Mouse (Mus musculus) neural tube, embryonic 15.5 days (tissue): ENCODE data around the gene Dnah3. TPM values are rescaled to one million over a fixed set of nuclear protein-coding genes. Genes with fewer than 3 reads are reported as not detected.

Experiments
- ATAC-seq: fragments of 200-750 bp; cut with Nextera tagmentation; 2 replicates; pipeline ENCODE4 v1.8.0; 2017; ENCODE audit warnings: mild to moderate bottlenecking, moderate TSS enrichment, moderate library complexity; ENCODE audit not compliant: low FRiP score
- H3K27ac ChIP-seq: fragments of 300-500 bp; sonication (generic); replicated peaks from 2 replicates; pipeline ENCODE4 v1.5.1; 2015; ENCODE audit warnings: mild to moderate bottlenecking, inconsistent platforms
- H3K27me3 ChIP-seq: fragments of 300-500 bp; sonication (generic); replicated peaks from 2 replicates; pipeline ENCODE4 v1.6.1; 2015; ENCODE audit warnings: inconsistent platforms
- H3K36me3 ChIP-seq: fragments of 300-500 bp; sonication (generic); 2 replicates; pipeline ENCODE4 v1.6.1; 2015; ENCODE audit warnings: inconsistent platforms
- H3K4me1 ChIP-seq: fragments of 300-500 bp; sonication (generic); 2 replicates; pipeline ENCODE4 v1.6.1; 2015; ENCODE audit warnings: inconsistent platforms
- H3K4me2 ChIP-seq: fragments of 300-500 bp; sonication (generic); 2 replicates; pipeline ENCODE4 v1.6.1; 2015; ENCODE audit warnings: inconsistent platforms, mild to moderate bottlenecking, moderate library complexity
- H3K4me3 ChIP-seq: fragments of 300-500 bp; sonication (generic); replicated peaks from 2 replicates; pipeline ENCODE4 v1.5.1; 2015; ENCODE audit warnings: mild to moderate bottlenecking, inconsistent platforms
- H3K9ac ChIP-seq: fragments of 300-500 bp; sonication (generic); replicated peaks from 2 replicates; pipeline ENCODE4 v1.6.1; 2015; ENCODE audit warnings: mild to moderate bottlenecking, inconsistent platforms
- H3K9me3 ChIP-seq: fragments of 300-500 bp; sonication (generic); replicated peaks from 2 replicates; pipeline ENCODE4 v1.6.1; 2016; ENCODE audit warnings: inconsistent platforms
- WGBS: fragments of 180-500 bp; shearing (Covaris S2); methylation state at CpG from one replicate; pipeline ENCODE4 v1.1.7; 2015; ENCODE audit warnings: mixed read lengths; 5-methylcytosine and 5-hydroxymethylcytosine counted together
- polyA plus RNA-seq: library from polyadenylated mRNA; unstranded; fragments of >200 nt; fragmentation: Nextera tagmentation; extraction: Ambion mirVana; gene quantifications from 2 replicates; pipeline ENCODE4 v1.2.1, GENCODE M21; 2015

The Dnah3 gene
- polyA plus RNA-seq, 1 experiment from 2014 or later, result not detected

DNA sequence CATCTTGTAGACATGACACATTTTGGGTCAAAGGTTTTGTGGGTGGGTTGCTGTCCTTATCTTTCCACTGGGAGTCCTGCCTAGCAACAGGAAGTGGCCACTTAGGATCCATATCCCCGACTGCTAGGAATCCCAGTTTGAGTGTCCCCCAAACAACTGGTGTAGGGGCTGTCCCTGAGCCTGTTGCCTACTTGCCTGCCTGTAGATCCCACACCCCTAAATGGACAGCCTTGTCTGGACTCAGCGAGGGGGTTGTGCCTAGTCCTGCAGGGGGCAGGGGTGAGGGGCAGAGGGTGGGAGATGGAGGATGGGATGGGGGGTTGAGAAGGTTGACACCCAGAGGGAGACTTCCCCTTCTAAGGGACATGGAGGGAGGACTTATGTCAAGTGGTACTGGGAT lies 125.8 kb downstream of the Dnah3 start:
- Histone ChIP-seq H3K36me3 (no peaks in the 10 kb centered on the region), H3K4me2 (no peak overlapping the region), H3K9me3 (no peaks in the 10 kb centered on the region), H3K9ac (no peak overlapping the region), H3K4me3 (no peak overlapping the region), H3K27me3 (no peaks in the 10 kb centered on the region), H3K4me1 (no peaks in the 10 kb centered on the region), H3K27ac (no peak overlapping the region)
- no peak for ATAC-seq
- WGBS, result 91% methylated on average over 2 of the region's 2 CpGs

DNA sequence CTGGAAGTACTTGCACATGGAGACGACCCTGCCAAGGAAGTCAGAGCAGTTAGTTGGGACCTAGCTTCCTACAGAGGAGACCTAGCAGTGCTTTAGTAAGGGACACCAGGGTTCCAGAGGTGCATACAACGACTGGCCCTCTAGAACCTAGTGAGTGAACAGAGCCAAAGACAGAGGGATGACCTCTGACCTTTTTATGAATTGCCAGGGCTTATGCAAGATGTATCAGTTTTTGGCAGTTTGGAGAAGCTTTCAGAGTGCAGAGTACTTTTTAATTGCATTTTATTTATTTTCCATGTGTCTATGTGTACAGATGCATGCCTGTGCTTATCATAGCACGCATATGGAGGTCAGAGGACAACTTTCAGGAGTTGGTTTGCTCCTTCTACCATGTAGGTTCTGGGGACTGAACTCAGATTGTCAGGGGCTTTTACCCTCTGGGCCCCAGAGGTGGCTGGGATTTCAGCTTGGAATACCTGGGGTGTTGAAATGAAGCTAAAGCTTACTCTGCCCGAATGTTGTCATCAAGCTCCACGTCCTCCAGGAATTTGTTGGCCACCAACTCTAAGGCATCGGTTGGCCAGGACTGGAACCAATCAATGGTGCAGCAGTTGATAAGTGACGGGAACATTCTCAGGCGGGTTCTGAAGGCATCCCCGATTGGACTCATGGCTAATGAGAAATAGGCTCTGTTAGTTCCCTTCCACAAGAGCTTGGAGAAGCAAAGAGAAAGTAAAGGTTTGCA lies 129.3 kb downstream of the Dnah3 start:
- H3K36me3 ChIP-seq, result no peaks in the 10 kb centered on the region

DNA sequence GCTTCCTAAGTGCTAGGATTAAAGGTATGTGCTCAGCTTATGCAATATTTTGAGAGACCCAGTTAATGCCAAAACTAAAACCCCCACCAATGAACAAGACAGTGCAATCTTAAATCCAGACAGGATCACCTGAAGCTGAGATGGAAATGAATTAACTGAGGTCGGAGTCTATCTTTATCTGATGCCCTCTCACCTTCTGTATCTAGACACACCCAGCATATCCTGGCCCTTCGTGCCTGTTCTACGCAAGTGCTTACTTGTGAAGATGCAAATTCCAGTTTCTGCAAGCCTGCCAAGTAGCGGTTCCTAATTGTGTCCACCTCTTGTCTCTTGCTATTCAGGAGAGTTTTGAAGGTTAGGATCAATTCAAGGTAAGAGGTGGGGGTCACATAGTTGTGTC lies 129.9 kb downstream of the Dnah3 start:
- Histone ChIP-seq H3K9me3 (no peaks in the 10 kb centered on the region), H3K36me3 (no peaks in the 10 kb centered on the region), H3K27ac (no peak overlapping the region), H3K27me3 (no peaks in the 10 kb centered on the region), H3K4me1 (no peaks in the 10 kb centered on the region), H3K4me3 (no peak overlapping the region), H3K4me2 (no peak overlapping the region), H3K9ac (no peak overlapping the region)
- ATAC-seq, result no peak
- 91% methylated on average over 4 of the region's 4 CpGs for WGBS

More for the DNA sequence above, 129.3 kb downstream of the Dnah3 start:
- no peaks in the 10 kb centered on the region for H3K9me3 ChIP-seq
- no peaks in the 10 kb centered on the region for H3K4me1 ChIP-seq
- WGBS, result 91% methylated on average over 9 of the region's 9 CpGs
- H3K27me3 ChIP-seq, result no peaks in the 10 kb centered on the region
- no peak overlapping the region for H3K27ac ChIP-seq
- H3K4me2 ChIP-seq, result no peak overlapping the region
- no peak overlapping the region for H3K4me3 ChIP-seq
- H3K9ac ChIP-seq, result no peak overlapping the region
- no peak for ATAC-seq

GRCm38 (mm10) chr7:119961107-119961506 lies 134.0 kb downstream of the Dnah3 start:
- no peak overlapping the region for H3K9ac ChIP-seq
- H3K9me3 ChIP-seq, result no peaks in the 10 kb centered on the region
- no peaks in the 10 kb centered on the region for H3K27me3 ChIP-seq
- no peaks in the 10 kb centered on the region for H3K4me1 ChIP-seq
- no peaks in the 10 kb centered on the region for H3K36me3 ChIP-seq
- H3K27ac ChIP-seq, result no peak overlapping the region
- ATAC-seq, result no peak
- WGBS, result 72% methylated on average over 2 of the region's 2 CpGs
- no peak overlapping the region for H3K4me3 ChIP-seq
- no peak overlapping the region for H3K4me2 ChIP-seq

DNA sequence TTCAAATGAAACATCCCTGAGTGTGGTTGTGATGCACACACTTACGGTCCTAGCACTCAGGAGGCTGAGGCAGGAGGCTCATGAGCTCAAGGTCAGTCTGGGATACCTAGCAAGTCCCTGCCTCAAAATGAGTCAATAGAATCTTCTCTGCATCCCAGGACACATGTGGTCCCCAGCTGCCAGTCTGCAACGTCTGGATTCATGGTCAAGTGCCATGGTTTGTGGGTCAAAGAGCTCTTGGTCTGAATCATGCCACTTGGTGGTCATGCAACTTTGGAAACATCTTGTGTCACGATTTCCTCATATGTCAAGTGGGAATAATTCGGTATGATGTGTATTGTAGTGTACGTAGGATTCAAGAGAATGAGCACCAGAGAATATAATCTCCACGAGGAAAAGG lies 134.5 kb downstream of the Dnah3 start:
- no peak overlapping the region for H3K27ac ChIP-seq
- H3K4me1 ChIP-seq, result no peaks in the 10 kb centered on the region
- H3K4me3 ChIP-seq, result no peak overlapping the region
- no peaks in the 10 kb centered on the region for H3K9me3 ChIP-seq
- no peaks in the 10 kb centered on the region for H3K36me3 ChIP-seq
- ATAC-seq, result no peak
- 89% methylated on average over 6 of the region's 6 CpGs for WGBS
- H3K4me2 ChIP-seq, result no peak overlapping the region
- H3K9ac ChIP-seq, result no peak overlapping the region
- no peaks in the 10 kb centered on the region for H3K27me3 ChIP-seq

DNA sequence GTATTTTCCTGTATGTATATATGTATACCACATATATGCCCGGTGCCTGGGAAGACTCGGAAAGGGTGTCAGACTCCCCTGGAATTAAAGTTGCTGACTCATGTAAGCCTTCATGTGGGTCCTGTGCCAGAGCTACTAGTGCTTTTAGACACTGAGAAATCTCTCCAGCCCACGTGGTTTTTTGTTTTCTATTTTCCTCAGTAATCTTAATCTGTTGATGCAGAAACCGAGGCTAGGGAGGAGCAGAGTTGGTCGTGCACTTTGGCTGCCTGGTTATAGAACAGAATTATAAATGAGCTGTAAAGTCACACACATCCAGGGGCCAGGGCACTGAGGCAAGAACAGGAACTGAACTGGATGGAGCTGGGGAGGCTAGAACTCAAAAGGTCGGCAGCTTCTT lies 135.1 kb downstream of the Dnah3 start:
- Histone ChIP-seq H3K27me3 (no peaks in the 10 kb centered on the region), H3K4me2 (no peak overlapping the region), H3K9ac (no peak overlapping the region), H3K4me1 (no peaks in the 10 kb centered on the region), H3K9me3 (no peaks in the 10 kb centered on the region), H3K4me3 (no peak overlapping the region), H3K36me3 (no peaks in the 10 kb centered on the region), H3K27ac (no peak overlapping the region)
- ATAC-seq, result no peak
- WGBS, result 86% methylated on average over 6 of the region's 6 CpGs

DNA sequence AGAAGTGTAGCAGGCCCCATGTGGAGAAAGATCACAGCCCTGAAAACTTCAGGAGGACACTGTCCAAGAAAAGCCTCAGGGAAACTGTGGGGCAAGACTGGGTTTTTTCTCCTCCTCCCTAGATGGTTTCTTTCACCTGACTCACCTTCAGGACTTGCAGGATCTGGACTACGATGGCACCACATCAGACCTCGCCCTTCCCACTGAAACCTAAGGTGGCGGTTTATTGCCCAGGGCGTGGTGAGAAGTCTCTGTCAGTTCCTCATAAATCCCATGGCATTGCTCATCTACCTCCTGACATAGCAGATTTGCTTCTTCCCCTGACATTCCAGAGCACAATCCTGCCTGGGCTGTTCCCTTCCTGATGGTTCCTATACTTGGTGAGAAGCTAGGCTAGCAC lies 135.6 kb downstream of the Dnah3 start:
- no peak overlapping the region for H3K4me2 ChIP-seq
- H3K27me3 ChIP-seq, result no peaks in the 10 kb centered on the region
- H3K36me3 ChIP-seq, result no peaks in the 10 kb centered on the region
- H3K4me1 ChIP-seq, result no peaks in the 10 kb centered on the region
- H3K4me3 ChIP-seq, result no peak overlapping the region
- H3K9me3 ChIP-seq, result no peaks in the 10 kb centered on the region
- ATAC-seq, result no peak
- no peak overlapping the region for H3K27ac ChIP-seq
- WGBS, result 90% methylated on average over 4 of the region's 4 CpGs
- H3K9ac ChIP-seq, result no peak overlapping the region

GRCm38 (mm10) chr7:119959091-119959490 lies 136.0 kb downstream of the Dnah3 start:
- Histone ChIP-seq H3K4me1 (no peaks in the 10 kb centered on the region), H3K4me3 (no peak overlapping the region), H3K36me3 (no peaks in the 10 kb centered on the region), H3K27me3 (no peaks in the 10 kb centered on the region), H3K9ac (no peak overlapping the region), H3K9me3 (no peaks in the 10 kb centered on the region), H3K4me2 (no peak overlapping the region), H3K27ac (no peak overlapping the region)
- ATAC-seq, result no peak
- WGBS, result 64% methylated on average over 4 of the region's 4 CpGs

- Histone ChIP-seq H3K4me1 (no peaks in the 10 kb centered on the region), H3K4me2 (no peak overlapping the region), H3K9me3 (no peaks in the 10 kb centered on the region), H3K4me3 (no peak overlapping the region), H3K36me3 (no peaks in the 10 kb centered on the region), H3K9ac (no peak overlapping the region), H3K27me3 (no peaks in the 10 kb centered on the region), H3K27ac (no peak overlapping the region)
- ATAC-seq, result no peak
Measured at GRCm38 (mm10) chr7:119957421-119957820, 137.7 kb downstream of the Dnah3 start.

- Histone ChIP-seq H3K27me3 (no peaks in the 10 kb centered on the region), H3K36me3 (no peaks in the 10 kb centered on the region), H3K9me3 (no peaks in the 10 kb centered on the region), H3K4me2 (no peak overlapping the region), H3K4me1 (no peaks in the 10 kb centered on the region), H3K27ac (no peak overlapping the region), H3K4me3 (no peak overlapping the region), H3K9ac (no peak overlapping the region)
- ATAC-seq, result no peak
- 93% methylated on average over 1 of the region's 1 CpGs for WGBS
Measured at GRCm38 (mm10) chr7:119954047-119954446, 141.0 kb downstream of the Dnah3 start.

GRCm38 (mm10) chr7:119941569-119941968 lies 153.5 kb downstream of the Dnah3 start:
- Histone ChIP-seq H3K9ac (no peak overlapping the region), H3K27me3 (no peaks in the 10 kb centered on the region), H3K4me3 (no peak overlapping the region), H3K4me2 (no peak overlapping the region), H3K27ac (no peak overlapping the region), H3K4me1 (no peaks in the 10 kb centered on the region), H3K36me3 (no peaks in the 10 kb centered on the region), H3K9me3 (no peaks in the 10 kb centered on the region)
- WGBS, result 62% methylated on average over 2 of the region's 2 CpGs
- no peak for ATAC-seq

DNA sequence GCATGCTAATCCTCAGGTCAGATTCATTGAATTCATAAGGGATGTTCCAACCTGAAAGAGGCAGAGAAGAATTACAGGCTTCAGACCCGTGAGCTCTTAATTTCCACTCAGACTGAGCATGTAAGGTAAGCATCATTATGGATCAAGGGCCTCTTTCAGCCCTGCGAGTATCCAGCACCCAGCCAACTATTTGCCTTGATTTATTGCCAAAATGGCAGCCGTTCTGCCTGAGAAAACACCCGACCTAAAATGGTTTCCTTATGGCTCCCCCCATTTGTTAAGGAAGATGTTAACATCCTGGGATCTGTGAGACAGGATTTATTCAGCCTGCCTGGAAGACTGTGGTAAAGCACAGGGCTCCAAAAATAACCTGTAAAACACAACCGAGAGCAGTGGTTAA lies 158.0 kb downstream of the Dnah3 start:
- H3K9me3 ChIP-seq, result no peaks in the 10 kb centered on the region
- H3K36me3 ChIP-seq, result no peaks in the 10 kb centered on the region
- H3K27ac ChIP-seq, result no peak overlapping the region
- ATAC-seq, result no peak
- no peaks in the 10 kb centered on the region for H3K27me3 ChIP-seq
- no peaks in the 10 kb centered on the region for H3K4me1 ChIP-seq
- H3K4me3 ChIP-seq, result no peak overlapping the region
- no peak overlapping the region for H3K9ac ChIP-seq
- 70% methylated on average over 5 of the region's 5 CpGs for WGBS
- no peak overlapping the region for H3K4me2 ChIP-seq

DNA sequence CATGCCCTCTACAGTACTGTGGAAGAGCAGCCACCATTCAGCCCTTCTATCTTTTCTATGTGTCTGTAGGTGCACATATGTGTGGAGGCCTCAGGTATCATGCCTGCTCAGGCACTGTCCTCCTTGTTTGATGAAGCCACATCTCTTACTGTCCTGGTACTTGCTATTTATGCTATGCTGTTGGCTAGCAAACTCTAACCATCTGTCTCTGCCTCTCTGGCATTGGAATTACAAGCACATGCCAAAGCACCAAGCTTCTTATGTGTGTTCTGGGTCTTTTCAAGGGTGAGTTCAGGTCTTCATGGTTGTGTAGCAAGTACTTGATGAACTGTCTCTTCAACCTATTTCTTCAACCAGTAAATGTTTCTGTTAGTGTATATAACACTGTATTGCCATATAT lies 158.8 kb downstream of the Dnah3 start:
- Histone ChIP-seq H3K27ac (no peak overlapping the region), H3K36me3 (no peaks in the 10 kb centered on the region), H3K4me1 (no peaks in the 10 kb centered on the region), H3K27me3 (no peaks in the 10 kb centered on the region), H3K4me3 (no peak overlapping the region), H3K4me2 (no peak overlapping the region), H3K9ac (no peak overlapping the region), H3K9me3 (no peaks in the 10 kb centered on the region)
- ATAC-seq, result no peak
